Mouse (Mus musculus): Measurements from ENCODE around the gene Lhfpl2.

Gene Lhfpl2

DNA sequence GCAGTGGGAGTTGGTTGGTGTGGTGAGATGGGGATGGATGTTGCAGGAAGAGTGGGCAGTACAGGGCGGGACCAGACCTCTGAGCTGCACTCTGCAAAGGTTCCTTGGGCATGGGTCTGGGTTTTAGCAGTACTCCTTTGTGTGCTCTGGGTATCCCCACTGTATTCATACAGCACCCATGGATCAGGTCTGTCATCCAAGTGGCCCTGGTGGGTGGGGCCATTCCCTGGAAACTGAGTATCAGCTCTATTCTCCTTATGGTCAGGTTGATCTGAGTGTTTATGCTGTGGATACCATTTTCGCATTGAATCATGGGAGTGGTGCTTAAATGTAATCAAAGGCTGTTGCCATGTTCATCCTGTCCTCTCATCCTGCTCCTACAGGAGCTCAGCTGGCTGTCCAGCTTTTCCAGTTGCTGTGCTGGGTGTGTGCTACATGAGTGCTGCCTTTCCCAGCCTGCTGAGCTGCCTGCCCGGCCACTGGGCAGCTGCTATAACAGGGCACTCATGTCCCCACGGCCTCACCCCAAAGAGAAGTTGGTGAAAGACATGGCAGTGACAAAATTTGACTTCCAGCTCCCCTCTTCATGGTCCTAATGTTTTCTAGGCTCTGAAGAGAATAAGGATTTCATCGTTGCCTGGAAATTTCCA lies 9.2 kb downstream of the Lhfpl2 start:
- no peak for DNase-seq (ENCODE audit: low read depth, low spot score)

DNA sequence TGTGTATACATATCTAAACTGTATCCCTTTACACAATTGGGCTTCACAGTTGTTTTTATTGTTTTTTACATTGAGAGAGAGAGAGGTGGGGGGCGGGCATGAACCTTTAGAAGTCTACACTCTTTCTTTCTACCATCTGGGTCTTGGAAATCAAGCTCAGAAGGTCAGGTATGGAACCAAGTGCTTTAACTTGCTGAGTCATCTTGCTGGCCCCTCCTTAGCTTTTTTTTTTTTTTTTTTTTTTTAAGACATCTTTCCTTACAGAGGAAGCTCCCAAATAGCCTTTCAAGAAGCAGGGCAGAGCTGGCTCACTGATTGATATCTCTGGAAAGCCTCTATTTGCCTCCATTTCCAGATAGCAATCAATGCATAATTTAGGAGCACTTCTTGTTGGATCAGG lies 10.7 kb downstream of the Lhfpl2 start:
- no peak for DNase-seq (ENCODE audit: low read depth, low spot score)

DNA sequence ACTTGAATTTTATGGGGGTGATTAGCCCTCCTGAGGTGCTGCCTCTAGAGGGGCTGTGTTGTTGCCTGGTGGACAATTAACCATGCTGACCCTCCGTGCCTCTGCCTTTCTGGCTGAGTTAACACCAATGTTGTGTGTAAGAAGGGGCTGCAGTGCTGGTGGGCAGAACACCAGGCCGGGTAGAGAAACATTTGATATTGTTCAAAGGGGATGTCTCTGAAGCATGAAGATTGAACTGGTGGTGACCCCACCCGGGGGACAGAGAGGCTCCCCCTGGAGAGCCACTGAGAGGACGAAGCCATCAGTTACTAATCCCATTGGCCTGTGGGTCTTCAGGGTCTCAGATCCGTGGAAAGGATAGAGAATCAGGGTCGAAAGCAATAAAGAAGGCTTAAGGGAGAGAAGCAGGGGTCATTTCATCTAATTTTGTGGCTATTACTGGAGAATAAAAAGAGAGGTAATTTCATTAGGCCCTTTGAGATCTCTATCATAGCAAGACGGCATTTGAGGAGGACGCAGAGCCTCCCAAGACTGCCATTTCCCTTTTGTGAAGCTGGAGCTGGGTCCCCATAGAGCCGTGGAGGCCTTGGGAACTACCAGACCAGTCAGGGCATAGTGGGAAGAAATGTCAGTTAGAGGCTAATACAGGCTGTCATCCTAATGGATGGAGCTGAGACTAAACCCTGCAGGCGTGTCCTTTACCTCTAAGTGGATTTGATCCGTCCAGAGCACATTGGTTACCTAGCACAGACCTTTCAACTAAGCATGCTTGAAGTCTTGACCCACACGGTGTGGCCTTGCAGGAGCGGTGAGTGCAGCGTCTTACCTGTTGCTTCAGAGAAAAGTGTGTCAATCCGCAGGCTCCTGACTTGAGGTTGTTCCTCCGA lies 12.1 kb downstream of the Lhfpl2 start:
- DNase-seq (ENCODE audit: low read depth, low spot score), result no peak

DNA sequence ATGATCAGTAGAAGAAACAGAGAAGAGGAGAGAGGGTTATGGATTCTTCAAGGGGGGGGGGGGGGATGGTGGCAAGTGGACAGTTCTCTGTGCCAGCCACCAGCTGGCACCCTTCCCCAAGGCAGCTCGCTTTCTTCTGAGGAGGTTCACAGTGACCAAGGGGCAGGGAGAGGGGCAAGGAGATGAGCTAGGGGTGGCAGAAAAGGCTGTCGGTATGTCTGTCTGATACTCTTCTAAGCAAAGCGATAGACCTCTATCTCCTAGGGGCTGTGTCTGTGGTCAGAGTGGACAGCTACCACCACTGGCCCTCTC lies 12.7 kb downstream of the Lhfpl2 start:
- DNase-seq (ENCODE audit: low read depth, low spot score), result no peak

DNA sequence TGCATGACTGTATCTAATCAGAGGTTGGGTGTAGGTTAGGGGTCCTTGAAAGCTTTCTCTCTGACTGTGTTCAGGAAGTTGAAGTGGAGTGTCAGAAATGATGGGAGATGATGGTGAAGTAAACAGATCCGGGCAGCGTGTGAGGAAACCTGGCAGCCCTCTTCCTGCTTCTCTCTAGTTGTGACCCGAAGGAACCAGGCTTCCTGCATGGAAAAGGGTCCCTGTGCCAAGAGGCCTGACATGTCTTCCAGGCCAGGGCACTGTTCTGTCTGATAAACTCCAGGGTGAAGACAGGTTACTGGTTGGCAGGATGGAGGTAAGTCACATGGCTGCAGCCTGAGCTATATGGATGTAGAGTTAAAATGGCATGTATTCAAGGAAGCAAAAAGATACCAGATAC lies 13.3 kb downstream of the Lhfpl2 start:
- no peak for DNase-seq (ENCODE audit: low read depth, low spot score)

DNA sequence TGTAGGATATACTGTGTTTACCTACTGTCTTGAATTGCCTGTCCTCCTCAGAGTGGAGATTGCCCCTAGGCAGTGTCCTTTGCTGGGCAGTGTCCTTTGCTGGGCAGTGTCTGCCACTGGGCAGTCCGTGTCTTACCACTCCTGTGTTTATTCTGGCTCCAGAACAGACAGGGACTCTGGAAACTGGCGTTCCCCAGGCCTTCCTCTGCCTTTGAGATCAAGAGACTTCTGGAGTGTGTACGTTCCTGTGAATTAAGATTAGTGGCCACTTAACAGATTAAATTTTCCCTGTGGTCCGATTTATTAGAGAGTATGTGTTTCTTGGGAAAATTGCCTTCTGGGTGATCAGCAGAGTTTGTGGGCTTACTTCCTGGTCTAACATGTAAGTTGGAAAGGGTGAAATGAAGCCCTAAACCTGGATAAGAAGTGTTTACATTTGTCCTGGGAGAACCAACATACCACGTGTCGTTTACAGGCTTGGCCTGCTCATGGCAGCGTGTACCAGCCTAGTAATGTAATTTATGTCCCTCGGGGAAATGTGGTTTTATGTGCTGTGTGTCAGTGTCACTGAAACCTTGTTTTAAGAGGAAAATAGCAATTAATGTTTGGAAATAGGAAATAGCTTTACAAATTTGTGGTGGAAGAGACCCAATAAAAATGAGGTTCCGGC lies 15.6 kb downstream of the Lhfpl2 start:
- no peak for DNase-seq (ENCODE audit: low read depth, low spot score)

DNA sequence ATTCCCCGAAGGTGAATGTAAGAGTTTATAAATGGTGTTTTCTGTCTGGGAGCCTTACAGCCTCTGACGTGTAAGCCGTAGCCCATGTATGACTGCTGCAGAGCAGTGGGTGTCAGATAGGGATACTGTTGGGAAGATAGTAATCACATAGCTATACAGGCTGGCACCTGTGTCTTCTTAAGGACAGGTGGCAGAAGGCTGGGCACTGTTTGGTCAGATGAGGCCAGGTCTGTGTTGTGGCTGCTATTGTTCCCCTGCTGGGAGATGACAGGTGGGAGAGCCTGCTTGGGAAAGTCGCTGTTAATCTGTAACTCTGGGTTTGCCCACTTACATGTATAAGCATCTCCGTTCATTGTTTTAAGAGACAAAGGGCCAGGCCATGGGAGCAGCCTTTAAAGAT lies 16.1 kb downstream of the Lhfpl2 start:
- DNase-seq (ENCODE audit: low read depth, low spot score), result no peak

DNA sequence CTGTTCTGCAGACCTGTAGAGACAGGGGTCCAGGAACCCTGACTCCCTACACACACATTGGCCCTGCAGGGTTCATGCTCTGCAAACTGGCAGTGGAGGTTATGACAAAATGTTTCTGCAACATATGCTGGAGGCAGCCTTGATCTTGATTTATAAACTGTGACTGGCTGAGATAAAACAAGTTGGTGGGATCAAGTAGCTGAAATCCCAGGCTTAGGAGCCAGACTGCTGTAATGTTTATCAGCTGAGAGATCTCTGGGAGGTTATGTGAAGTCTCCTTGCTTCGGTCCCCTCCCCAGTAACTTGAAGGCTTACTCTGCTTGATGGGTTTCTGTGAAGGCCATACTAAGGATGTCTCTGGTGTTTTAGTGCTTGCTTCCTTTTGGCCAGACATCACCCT lies 17.6 kb downstream of the Lhfpl2 start:
- DNase-seq (ENCODE audit: low read depth, low spot score), result no peak

DNA sequence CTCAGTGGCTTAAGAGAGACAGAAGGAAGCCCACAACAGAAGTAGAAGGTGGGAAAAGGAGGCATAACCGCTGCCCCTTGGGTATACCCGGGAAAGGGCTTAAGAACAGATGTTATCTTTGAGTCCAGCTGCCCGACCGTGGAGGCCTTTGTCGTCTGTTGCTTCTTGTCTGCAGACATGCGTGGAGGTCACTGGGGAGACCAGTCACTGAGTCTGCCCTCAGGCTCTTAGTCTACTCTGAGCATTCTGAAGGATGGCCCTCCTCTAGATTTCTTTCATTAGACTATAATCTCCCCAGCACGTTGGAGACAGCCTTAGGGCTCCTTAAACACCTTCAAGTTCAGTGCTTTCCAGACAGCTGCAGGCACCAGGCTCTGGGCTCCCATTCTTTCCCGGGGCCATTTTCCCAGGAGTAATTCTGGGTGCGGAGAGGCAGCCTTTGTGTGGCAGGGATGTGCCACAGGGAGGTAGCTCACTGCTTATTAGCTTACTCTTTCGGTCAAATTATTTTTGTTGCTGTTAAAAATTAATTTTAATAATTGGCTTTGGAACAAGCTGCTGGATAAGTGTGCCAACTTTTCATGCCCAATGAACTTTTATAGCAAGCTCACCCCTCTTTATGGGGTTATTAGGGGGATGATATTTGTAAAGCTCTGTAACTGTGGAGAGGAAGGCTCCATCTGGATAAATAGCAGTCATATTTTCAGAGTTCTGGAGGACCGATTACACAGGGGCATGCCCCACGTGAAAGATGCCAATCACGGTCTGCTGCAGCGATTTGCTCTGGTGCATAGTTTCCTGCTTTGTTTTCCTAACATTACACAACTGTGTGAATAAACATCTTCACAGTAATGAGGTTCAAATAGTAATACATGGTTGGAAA lies 19.8 kb downstream of the Lhfpl2 start:
- peak; percentile 45 for DNase-seq (ENCODE audit: low read depth, low spot score)

DNA sequence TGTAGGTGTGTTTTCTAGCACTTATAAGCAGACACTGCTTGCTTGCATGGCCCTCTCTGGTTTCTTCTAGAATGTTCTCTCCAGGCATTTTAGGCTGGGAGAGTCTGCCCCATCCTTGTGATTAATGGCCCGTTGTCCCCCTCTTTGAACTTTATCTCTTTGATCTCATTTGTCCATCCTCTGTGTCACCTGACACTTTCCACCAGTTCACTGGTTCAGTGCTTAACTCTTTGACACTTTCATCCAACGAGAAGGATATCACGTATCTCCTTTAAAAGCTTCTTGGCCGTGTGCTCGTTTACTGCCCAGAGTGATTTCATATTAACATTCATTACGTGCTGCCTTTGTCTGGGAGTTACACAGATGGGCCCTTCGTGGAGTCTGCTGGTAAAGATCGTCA lies 25.6 kb downstream of the Lhfpl2 start:
- DNase-seq (ENCODE audit: low read depth, low spot score), result no peak

DNA sequence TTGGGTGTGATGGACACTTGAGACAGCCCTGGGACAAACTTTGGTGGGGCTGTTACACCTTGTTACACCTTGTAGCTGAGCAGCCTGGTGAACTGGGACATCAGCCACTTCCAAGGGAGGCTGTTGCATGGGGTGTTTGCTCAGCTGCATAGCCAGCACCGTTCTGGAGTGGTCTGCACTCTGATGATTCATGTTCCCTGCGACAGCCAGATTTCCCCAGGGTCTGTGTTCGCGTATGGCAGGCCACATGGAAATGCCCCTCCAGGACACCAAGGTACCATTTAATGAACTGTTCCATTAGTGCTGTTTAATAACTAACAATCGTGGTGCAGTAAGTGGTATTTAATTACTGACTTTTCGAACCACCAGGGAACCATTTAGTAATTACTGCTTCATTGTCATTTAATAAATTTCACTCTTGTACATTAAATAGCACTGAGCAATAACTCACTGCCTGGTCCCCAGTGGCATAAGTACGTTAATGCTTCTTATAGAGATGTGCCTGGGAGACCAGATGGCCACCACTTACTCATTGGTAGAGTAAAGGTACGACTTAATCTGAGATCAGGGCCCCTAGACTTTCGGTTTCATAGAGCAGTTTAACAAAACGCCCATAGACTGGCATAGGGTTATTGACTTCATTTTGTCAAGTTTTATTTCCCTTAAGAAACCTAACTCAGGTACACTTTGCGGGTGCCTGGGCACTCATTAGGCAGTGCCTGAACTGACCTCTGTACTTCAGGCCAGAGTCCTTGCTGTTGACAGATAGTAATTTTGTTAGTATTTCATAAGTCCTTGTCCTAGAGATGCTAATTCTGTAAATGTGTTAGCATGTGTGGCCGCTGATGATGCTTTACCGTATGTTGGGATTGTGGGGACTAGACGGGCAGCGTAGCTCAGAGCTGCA lies 26.9 kb downstream of the Lhfpl2 start:
- no peak for DNase-seq (ENCODE audit: low read depth, low spot score)

DNA sequence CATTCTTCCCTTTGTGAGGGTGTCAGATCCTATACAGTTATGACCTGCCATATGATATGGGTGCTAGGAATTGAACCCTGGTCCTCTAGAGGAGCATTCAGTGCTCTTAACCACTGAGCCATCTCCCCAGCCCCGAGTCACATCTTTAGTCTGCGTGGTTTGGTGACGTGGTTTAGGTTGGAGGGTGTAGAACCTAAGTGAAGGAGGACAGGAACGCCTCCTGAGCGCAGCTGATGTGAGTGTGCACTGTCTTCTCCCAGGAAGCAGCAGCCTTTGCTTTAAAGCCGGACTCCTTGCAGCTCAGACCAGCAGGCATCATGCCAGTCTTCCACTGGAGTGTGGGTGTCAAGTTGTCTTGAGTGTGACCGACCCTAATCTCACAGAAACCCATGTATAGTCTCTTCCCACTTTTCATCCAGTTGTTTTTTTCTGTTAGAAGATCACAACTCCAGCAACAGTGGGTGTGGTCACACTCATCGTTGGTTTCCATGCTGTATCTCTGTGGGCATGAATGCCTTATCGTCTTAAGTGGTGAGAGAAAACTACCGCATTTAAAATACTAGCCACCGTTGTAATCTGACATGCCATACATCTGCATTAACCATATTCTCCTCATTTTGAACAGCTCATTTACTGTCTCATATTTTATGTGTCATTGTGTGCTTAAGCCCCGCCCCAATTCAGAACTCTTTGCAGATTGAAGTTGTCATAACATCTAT lies 28.7 kb downstream of the Lhfpl2 start:
- DNase-seq (ENCODE audit: low read depth, low spot score), result no peak

DNA sequence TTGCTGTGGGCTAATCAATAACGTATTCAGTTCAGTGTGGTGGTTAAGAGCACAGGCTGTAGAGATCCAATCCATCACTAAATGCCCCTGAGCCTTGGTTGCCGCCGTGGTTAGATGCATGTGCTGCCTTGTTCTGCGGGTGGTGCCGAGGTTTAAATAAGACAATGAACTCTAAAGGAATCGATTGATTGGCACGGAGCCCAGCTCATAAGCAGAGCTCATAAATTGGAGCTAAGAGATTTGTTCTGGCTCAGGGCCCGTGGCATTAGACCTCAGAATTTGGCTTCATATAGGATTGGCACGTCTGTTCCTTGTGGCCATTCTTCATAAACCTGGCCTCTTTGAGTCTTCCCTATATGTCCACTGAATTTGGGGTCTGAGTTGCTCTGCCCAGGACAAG lies 29.5 kb downstream of the Lhfpl2 start:
- DNase-seq (ENCODE audit: low read depth, low spot score), result no peak

DNA sequence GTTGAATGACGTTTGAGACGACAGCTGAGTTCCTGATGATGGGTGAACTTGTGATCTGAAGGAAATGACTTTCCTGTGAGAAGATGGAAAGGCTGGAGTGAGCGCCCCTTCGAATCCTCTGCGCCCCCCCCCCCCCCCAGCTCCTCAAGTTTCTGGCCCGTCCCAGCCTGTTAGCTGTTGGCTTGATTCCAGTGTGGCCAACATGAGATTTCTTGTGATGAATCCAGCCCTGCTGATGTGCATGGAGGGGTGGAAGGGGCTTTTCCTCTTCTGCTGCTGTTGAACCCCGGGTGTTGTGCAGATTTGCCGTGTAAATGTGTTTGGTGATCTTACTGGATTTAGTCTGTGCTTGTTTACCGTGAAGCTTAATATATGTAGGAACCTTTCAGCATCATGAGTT lies 31.2 kb downstream of the Lhfpl2 start:
- DNase-seq (ENCODE audit: low read depth, low spot score), result no peak

DNA sequence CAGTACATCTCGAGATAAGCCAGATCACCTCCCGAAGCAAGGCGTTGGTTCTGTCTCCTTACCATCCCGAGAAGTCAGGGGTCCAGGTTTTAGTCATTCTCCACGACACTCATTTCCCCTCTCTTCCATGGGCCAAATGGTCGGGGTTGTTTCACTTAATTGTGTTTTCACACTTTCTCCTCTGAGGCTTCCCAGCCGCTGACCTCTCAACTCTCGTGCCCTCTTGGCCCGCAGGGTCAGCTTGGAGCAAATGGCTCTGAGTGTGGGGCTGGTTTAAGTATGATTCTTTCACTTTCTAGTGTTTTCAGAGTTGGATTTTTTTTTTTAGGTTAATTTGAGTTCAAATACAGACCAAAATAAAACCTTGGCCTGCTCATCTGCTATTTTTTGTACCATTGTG lies 31.7 kb downstream of the Lhfpl2 start:
- no peak for DNase-seq (ENCODE audit: low read depth, low spot score)

DNA sequence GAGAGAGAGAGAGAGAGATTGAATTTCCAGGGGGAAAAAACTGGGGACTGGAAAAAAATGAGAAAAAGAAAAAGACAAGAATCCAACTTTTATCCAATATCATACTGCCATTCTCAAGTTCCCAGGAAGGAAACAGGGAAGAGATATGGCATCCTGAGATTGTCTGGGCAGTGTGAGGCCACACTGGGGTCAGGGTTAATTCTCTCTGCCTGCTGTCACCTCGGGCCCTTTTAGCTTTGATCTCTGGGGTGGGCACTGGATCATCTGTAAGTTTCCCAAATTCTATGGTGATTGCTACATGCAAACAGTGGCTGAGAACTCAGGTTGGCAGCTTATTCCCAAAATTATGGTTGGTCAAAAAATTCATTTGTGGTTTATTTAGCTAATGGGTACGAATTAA lies 33.8 kb downstream of the Lhfpl2 start:
- DNase-seq (ENCODE audit: low read depth, low spot score), result no peak

DNA sequence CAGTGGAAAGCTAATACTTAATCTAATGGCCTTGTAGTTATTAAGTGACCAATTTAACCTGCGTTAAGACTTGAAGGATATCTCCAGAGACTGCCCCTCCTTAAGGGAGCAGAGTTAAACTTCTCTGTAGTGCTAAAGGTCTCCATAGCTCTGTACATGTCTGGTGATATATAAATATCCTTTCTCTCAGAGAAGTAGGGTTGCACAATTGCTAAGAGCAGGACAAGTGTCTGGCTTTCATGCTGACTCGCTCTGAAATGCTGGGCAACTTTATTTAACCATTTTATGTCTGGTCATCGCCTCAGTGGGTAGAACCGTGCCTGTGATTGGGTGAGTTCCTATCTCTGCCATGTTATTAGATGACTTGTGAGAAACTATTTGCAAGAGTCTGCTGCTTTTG lies 36.6 kb downstream of the Lhfpl2 start:
- no peak for DNase-seq (ENCODE audit: low read depth, low spot score)

DNA sequence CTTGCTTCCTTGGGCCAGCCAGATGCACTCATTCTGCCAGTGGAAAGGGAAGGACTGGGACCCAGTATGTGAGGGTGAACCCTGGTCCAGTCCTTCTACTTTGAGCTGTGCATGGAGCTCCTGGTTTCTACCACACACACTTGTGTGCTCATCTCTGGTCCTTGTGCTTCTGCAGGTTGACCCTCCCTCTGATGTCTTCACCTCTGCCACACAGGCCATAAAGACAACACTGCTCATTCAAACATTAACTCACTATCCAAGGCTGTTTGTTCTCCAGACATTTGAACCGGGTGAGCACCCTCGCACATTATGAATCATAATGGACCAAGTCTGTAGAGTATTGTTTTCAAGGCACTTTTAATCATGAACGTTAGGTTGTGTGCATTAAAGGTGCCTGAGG lies 37.0 kb downstream of the Lhfpl2 start:
- no peak for DNase-seq (ENCODE audit: low read depth, low spot score)

DNA sequence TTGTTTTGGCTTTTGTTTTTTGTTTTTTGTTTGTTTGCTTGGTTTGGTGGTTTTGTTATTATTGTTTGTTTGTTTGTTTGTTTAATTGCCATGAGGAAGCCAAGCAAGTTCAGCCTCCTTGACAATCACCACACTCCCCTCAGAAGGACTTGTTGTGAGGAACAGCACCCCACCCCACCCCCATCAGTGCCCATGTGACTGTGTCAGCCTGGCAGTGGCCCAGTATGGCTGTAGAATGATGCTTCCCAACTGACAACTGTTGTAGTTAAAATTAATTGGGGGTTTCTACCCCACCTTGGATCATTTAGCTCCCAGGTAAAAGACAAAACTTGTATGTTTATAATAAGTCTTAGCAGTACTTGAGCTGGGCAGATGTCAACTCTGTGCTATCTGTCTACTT lies 37.6 kb downstream of the Lhfpl2 start:
- DNase-seq (ENCODE audit: low read depth, low spot score), result no peak

DNA sequence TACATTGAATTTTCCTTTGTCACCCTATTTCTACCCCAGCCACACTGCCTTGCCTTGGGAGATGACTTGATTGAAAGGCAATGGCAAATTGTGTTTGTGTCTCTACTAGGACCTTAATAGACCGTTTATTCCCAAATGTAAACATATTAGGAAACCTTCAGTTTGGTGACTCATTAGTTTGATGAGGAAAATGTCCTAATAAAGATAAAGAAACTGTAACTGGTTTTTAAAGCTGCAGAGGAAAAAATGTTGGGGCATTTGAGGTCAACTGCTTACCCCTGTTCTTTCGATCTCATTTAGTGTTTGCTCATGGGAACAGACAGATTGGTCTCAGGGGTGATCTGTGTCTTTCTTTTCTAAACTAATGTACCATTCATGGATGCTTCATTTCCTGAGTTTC lies 40.1 kb downstream of the Lhfpl2 start:
- DNase-seq (ENCODE audit: low read depth, low spot score), result no peak
